Mouse (Mus musculus): ENCODE results near the gene Cox19. TPM values are rescaled to one million over a fixed set of nuclear protein-coding genes. Genes with fewer than 3 reads are reported as not detected.
A peak's percentile ranks its signal among the peaks of the same experiment; 100 is the strongest.
"Not testable (repeated sequence)": the region's sequence is repeated elsewhere in the genome, so short reads cannot be mapped to it uniquely, and the experiment has no call there.

Cox19 gene
- polyA plus RNA-seq, 1 experiment = 90.2 TPM

- no peak overlapping the region for H3K27ac ChIP-seq (ENCODE audit: insufficient read depth, low read length)
- H3K4me1 ChIP-seq (ENCODE audit: control insufficient read depth, insufficient read depth, low read length) = no peaks in the 10 kb centered on the region
- no peak overlapping the region for H3K4me3 ChIP-seq (ENCODE audit: insufficient read depth, low read length)
- TF ChIP-seq CTCF (IDR thresholded peaks at IDR 0.05; ENCODE audit: extremely low read depth, insufficient read depth, low read length) (no peak), POLR2A (IDR thresholded peaks at IDR 0.05; ENCODE audit: extremely low read depth, insufficient read depth, low read length) (no peak)
These were observed 1.5 kb downstream of the Cox19 start for GRCm38 (mm10) chr5:139349713-139350112.

GRCm38 (mm10) chr5:139347225-139347624 is 4.0 kb downstream of the Cox19 start:
- TF ChIP-seq CTCF (IDR thresholded peaks at IDR 0.05; ENCODE audit: extremely low read depth, insufficient read depth, low read length) = no peak
- no peak for TF ChIP-seq POLR2A (IDR thresholded peaks at IDR 0.05; ENCODE audit: extremely low read depth, insufficient read depth, low read length)
- H3K27ac ChIP-seq (ENCODE audit: insufficient read depth, low read length) = no peak overlapping the region
- no peaks in the 10 kb centered on the region for H3K4me1 ChIP-seq (ENCODE audit: control insufficient read depth, insufficient read depth, low read length)
- H3K4me3 ChIP-seq (ENCODE audit: insufficient read depth, low read length) = no peak overlapping the region

GRCm38 (mm10) chr5:139345364-139345714 is 5.9 kb downstream of the Cox19 start:
- peak overlapping the region; percentile 94 for H3K4me3 ChIP-seq (ENCODE audit: insufficient read depth, low read length)
- no peaks in the 10 kb centered on the region for H3K4me1 ChIP-seq (ENCODE audit: control insufficient read depth, insufficient read depth, low read length)
- TF ChIP-seq POLR2A (IDR thresholded peaks at IDR 0.05; ENCODE audit: extremely low read depth, insufficient read depth, low read length) (no peak), CTCF (IDR thresholded peaks at IDR 0.05; ENCODE audit: extremely low read depth, insufficient read depth, low read length) (no peak)
- H3K27ac ChIP-seq (ENCODE audit: insufficient read depth, low read length) = no peak overlapping the region

- Histone ChIP-seq H3K4me3 (ENCODE audit: insufficient read depth, low read length) (peak overlapping the region; percentile 94), H3K27ac (ENCODE audit: insufficient read depth, low read length) (peak overlapping the region; percentile 53; the same call in 1 of the 2 replicates), H3K4me1 (ENCODE audit: control insufficient read depth, insufficient read depth, low read length) (no peaks in the 10 kb centered on the region)
- no peak for TF ChIP-seq CTCF (IDR thresholded peaks at IDR 0.05; ENCODE audit: extremely low read depth, insufficient read depth, low read length)
- peak; percentile 91 for TF ChIP-seq POLR2A (IDR thresholded peaks at IDR 0.05; ENCODE audit: extremely low read depth, insufficient read depth, low read length)
These were observed 6.4 kb downstream of the Cox19 start for GRCm38 (mm10) chr5:139344687-139345363.

GRCm38 (mm10) chr5:139344021-139344686 is 7.1 kb downstream of the Cox19 start:
- TF ChIP-seq POLR2A (IDR thresholded peaks at IDR 0.05; ENCODE audit: extremely low read depth, insufficient read depth, low read length) (no peak), CTCF (IDR thresholded peaks at IDR 0.05; ENCODE audit: extremely low read depth, insufficient read depth, low read length) (peak; percentile 73)
- Histone ChIP-seq H3K4me1 (ENCODE audit: control insufficient read depth, insufficient read depth, low read length) (no peaks in the 10 kb centered on the region), H3K4me3 (ENCODE audit: insufficient read depth, low read length) (peak overlapping the region; percentile 94), H3K27ac (ENCODE audit: insufficient read depth, low read length) (no peak overlapping the region)

- H3K4me3 ChIP-seq (ENCODE audit: insufficient read depth, low read length) = no peak overlapping the region
- H3K27ac ChIP-seq (ENCODE audit: insufficient read depth, low read length) = no peak overlapping the region
- no peaks in the 10 kb centered on the region for H3K4me1 ChIP-seq (ENCODE audit: control insufficient read depth, insufficient read depth, low read length)
- TF ChIP-seq POLR2A (IDR thresholded peaks at IDR 0.05; ENCODE audit: extremely low read depth, insufficient read depth, low read length) (no peak), CTCF (IDR thresholded peaks at IDR 0.05; ENCODE audit: extremely low read depth, insufficient read depth, low read length) (no peak)
These were observed 12.3 kb downstream of the Cox19 start for GRCm38 (mm10) chr5:139338891-139339290.

GRCm38 (mm10) chr5:139338403-139338802 is 12.8 kb downstream of the Cox19 start:
- no peak for TF ChIP-seq POLR2A (IDR thresholded peaks at IDR 0.05; ENCODE audit: extremely low read depth, insufficient read depth, low read length)
- TF ChIP-seq CTCF (IDR thresholded peaks at IDR 0.05; ENCODE audit: extremely low read depth, insufficient read depth, low read length) = no peak
- no peak overlapping the region for H3K27ac ChIP-seq (ENCODE audit: insufficient read depth, low read length)
- H3K4me3 ChIP-seq (ENCODE audit: insufficient read depth, low read length) = no peak overlapping the region
- no peaks in the 10 kb centered on the region for H3K4me1 ChIP-seq (ENCODE audit: control insufficient read depth, insufficient read depth, low read length)

GRCm38 (mm10) chr5:139337826-139338370 is 13.3 kb downstream of the Cox19 start:
- Histone ChIP-seq H3K27ac (ENCODE audit: insufficient read depth, low read length) (no peak overlapping the region), H3K4me1 (ENCODE audit: control insufficient read depth, insufficient read depth, low read length) (no peaks in the 10 kb centered on the region), H3K4me3 (ENCODE audit: insufficient read depth, low read length) (no peak overlapping the region)
- TF ChIP-seq CTCF (IDR thresholded peaks at IDR 0.05; ENCODE audit: extremely low read depth, insufficient read depth, low read length) = no peak
- no peak for TF ChIP-seq POLR2A (IDR thresholded peaks at IDR 0.05; ENCODE audit: extremely low read depth, insufficient read depth, low read length)

- H3K4me1 ChIP-seq (ENCODE audit: control insufficient read depth, insufficient read depth, low read length) = peaks cover 3% of the 10 kb centered on the region
- no peak overlapping the region for H3K4me3 ChIP-seq (ENCODE audit: insufficient read depth, low read length)
- H3K27ac ChIP-seq (ENCODE audit: insufficient read depth, low read length) = no peak overlapping the region
- TF ChIP-seq POLR2A (IDR thresholded peaks at IDR 0.05; ENCODE audit: extremely low read depth, insufficient read depth, low read length) = no peak
- TF ChIP-seq CTCF (IDR thresholded peaks at IDR 0.05; ENCODE audit: extremely low read depth, insufficient read depth, low read length) = no peak
These were observed 15.6 kb downstream of the Cox19 start for GRCm38 (mm10) chr5:139335634-139336033.

GRCm38 (mm10) chr5:139334394-139334793 is 16.8 kb downstream of the Cox19 start:
- H3K4me1 ChIP-seq (ENCODE audit: control insufficient read depth, insufficient read depth, low read length); H3K27ac ChIP-seq (ENCODE audit: insufficient read depth, low read length); H3K4me3 ChIP-seq (ENCODE audit: insufficient read depth, low read length): not testable (repeated sequence)
